Mouse (Mus musculus) stomach, postnatal 0 days (tissue): ENCODE measurements around the gene Ankrd61. TPM values are rescaled to one million over a fixed set of nuclear protein-coding genes. Genes with fewer than 3 reads are reported as not detected.

Experiments
- ATAC-seq: fragments of 200-750 bp; cut with Nextera tagmentation; 2 replicates; pipeline ENCODE4 v1.8.0; 2017; ENCODE audit not compliant: low FRiP score, low TSS enrichment
- DNase-seq: peaks from one replicate; pipeline ENCODE4 v3.0.0-alpha.2; 2016; ENCODE audit warnings: low spot score
- H3K27ac ChIP-seq: fragments of 300-500 bp; sonication (generic); replicated peaks from 2 replicates; pipeline ENCODE4 v1.5.1; 2014; ENCODE audit warnings: mild to moderate bottlenecking, control low read depth
- H3K27me3 ChIP-seq: fragments of 300-500 bp; sonication (generic); 2 replicates; pipeline ENCODE4 v1.6.1; 2014; ENCODE audit warnings: low read length; ENCODE audit not compliant: control insufficient read depth, insufficient read depth
- H3K36me3 ChIP-seq: fragments of 300-500 bp; sonication (generic); 2 replicates; pipeline ENCODE4 v1.6.1; 2014; ENCODE audit warnings: low read length, mixed read lengths; ENCODE audit not compliant: control insufficient read depth, insufficient read depth
- H3K4me1 ChIP-seq: fragments of 300-500 bp; sonication (generic); replicated peaks from 2 replicates; pipeline ENCODE4 v1.6.1; 2014; ENCODE audit warnings: antibody characterized with exemption; ENCODE audit not compliant: control insufficient read depth, insufficient read depth
- H3K4me2 ChIP-seq: fragments of 300-500 bp; sonication (generic); replicated peaks from 2 replicates; pipeline ENCODE4 v1.6.1; 2014; ENCODE audit warnings: low read depth, mild to moderate bottlenecking, control low read depth, moderate library complexity
- H3K4me3 ChIP-seq: fragments of 300-500 bp; sonication (generic); 2 replicates; pipeline ENCODE4 v1.5.1; 2014; ENCODE audit warnings: low read depth, low read length, control low read depth
- H3K9ac ChIP-seq: fragments of 300-500 bp; sonication (generic); 2 replicates; pipeline ENCODE4 v1.6.1; 2014; ENCODE audit warnings: mild to moderate bottlenecking, low read length, control low read depth, mixed read lengths
- H3K9me3 ChIP-seq: fragments of 300-500 bp; sonication (generic); 2 replicates; pipeline ENCODE4 v1.6.1; 2016; ENCODE audit warnings: low read length; ENCODE audit not compliant: control insufficient read depth
- CTCF ChIP-seq: IDR thresholded peaks from 2 replicates; pipeline ENCODE4 v1.5.1; 2016; ENCODE audit warnings: antibody characterized with exemption, low read depth, mild to moderate bottlenecking, moderate library complexity
- EP300 ChIP-seq: optimal IDR thresholded peaks from 2 replicates; pipeline ENCODE3; 2016; ENCODE audit warnings: antibody characterized with exemption
- WGBS: fragments of 180-500 bp; shearing (Covaris S2); extraction: QIAGEN DNeasy Blood & Tissue Kit; methylation state at CpG from one replicate; pipeline ENCODE4 v1.1.7; 2014; 5-methylcytosine and 5-hydroxymethylcytosine counted together
- polyA plus RNA-seq: library from polyadenylated mRNA; unstranded; fragments of >200 nt; fragmentation: Nextera tagmentation; extraction: Ambion mirVana; gene quantifications from 2 replicates; pipeline ENCODE4 v1.2.1, GENCODE M21; 2015

The Ankrd61 gene
- polyA plus RNA-seq, 1 experiment from 2014 or later, result 0.08 TPM

GRCm38 (mm10) chr5:143918120-143918519, 20.6 kb upstream of the Ankrd61 start:
- Histone ChIP-seq H3K4me3 (no peak overlapping the region), H3K9me3 (no peaks in the 10 kb centered on the region), H3K9ac (no peak overlapping the region), H3K4me1 (no peaks in the 10 kb centered on the region), H3K27me3 (no peaks in the 10 kb centered on the region), H3K27ac (no peak overlapping the region), H3K4me2 (no peak overlapping the region), H3K36me3 (peaks cover 15% of the 10 kb centered on the region)
- DNase-seq (peak; percentile 38), ATAC-seq (peak; percentile 90)
- 77% methylated on average over 3 of the region's 3 CpGs for WGBS
- TF ChIP-seq EP300, result no peak
- no peak for TF ChIP-seq CTCF

- Histone ChIP-seq H3K27me3 (no peaks in the 10 kb centered on the region), H3K4me3 (no peak overlapping the region), H3K4me1 (no peaks in the 10 kb centered on the region), H3K4me2 (no peak overlapping the region), H3K36me3 (peaks cover 15% of the 10 kb centered on the region), H3K9me3 (no peaks in the 10 kb centered on the region), H3K9ac (no peak overlapping the region), H3K27ac (no peak overlapping the region)
- peak; percentile 68 for DNase-seq
- peak; percentile 62 for ATAC-seq
- 35% methylated on average over 5 of the region's 5 CpGs for WGBS
- TF ChIP-seq EP300, result no peak
- peak; percentile 79 for TF ChIP-seq CTCF
Observed at GRCm38 (mm10) chr5:143917418-143917817, 19.9 kb upstream of the Ankrd61 start.

DNA sequence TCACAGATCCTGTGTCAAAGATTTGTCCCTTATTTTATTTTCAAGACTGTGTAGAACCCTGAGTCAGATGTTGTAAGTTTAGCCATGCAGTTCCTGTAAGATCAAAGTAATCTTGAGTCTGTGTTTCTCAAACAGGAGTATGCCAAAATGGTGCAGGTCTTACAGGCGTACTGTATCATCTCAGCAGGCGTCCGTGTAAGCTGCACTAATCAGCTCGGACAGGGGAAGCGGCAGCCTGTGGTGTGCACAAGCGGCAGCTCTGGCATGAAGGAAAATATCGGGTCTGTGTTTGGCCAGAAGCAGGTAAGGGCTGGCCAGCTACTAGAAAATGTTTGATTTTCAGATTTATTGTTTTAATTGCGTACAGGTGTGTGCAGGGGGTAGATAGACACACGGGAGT, 18.7 kb upstream of the Ankrd61 start:
- Histone ChIP-seq H3K36me3 (peaks cover 11% of the 10 kb centered on the region; the same call in 1 of the 2 replicates), H3K4me2 (no peak overlapping the region), H3K4me1 (no peaks in the 10 kb centered on the region), H3K4me3 (no peak overlapping the region), H3K9me3 (no peaks in the 10 kb centered on the region), H3K9ac (no peak overlapping the region), H3K27me3 (no peaks in the 10 kb centered on the region), H3K27ac (no peak overlapping the region)
- WGBS, result 90% methylated on average over 9 of the region's 9 CpGs
- DNase-seq (no peak), ATAC-seq (no peak)
- TF ChIP-seq EP300, result no peak
- no peak for TF ChIP-seq CTCF

GRCm38 (mm10) chr5:143909417-143910400, 12.2 kb upstream of the Ankrd61 start, which contains the start of the genes Aimp2 and Pms2:
TSS of gene Aimp2 (minus strand) at chr5:143909847.
TSS of gene Pms2 (plus strand) at chr5:143909964.
- peaks cover 4% of the 10 kb centered on the region; the same call in 1 of the 2 replicates for H3K36me3 ChIP-seq
- no peaks in the 10 kb centered on the region for H3K9me3 ChIP-seq
- H3K9ac ChIP-seq, result peak within 1 kb of the TSS; percentile 75
- under 1% methylated on average over 70 of the region's 70 CpGs for WGBS
- peak; percentile 97 for DNase-seq
- 0 out of 2 replicates have a peak, but pooled peaks cover 2% of the 10 kb centered on the region for H3K4me1 ChIP-seq
- peak within 1 kb of the TSS; percentile 81 for H3K4me2 ChIP-seq
- peak within 1 kb of the TSS; percentile 86 for H3K27ac ChIP-seq
- H3K27me3 ChIP-seq, result no peaks in the 10 kb centered on the region
- peak within 1 kb of the TSS; percentile 69 for H3K4me3 ChIP-seq
- ATAC-seq, result peak; percentile 99
- TF ChIP-seq CTCF, result no peak
- TF ChIP-seq EP300, result no peak

GRCm38 (mm10) chr5:143908926-143909325, 11.4 kb upstream of the Ankrd61 start:
- Histone ChIP-seq H3K27ac (peak overlapping the region; percentile 86), H3K4me3 (peak overlapping the region; percentile 69), H3K9ac (peak overlapping the region; percentile 75), H3K9me3 (no peaks in the 10 kb centered on the region), H3K4me1 (0 out of 2 replicates have a peak, but pooled peaks cover 2% of the 10 kb centered on the region), H3K36me3 (peaks cover 7% of the 10 kb centered on the region; the same call in 1 of the 2 replicates), H3K4me2 (peak overlapping the region; percentile 81), H3K27me3 (no peaks in the 10 kb centered on the region)
- TF ChIP-seq EP300 (no peak), CTCF (no peak)
- DNase-seq (no peak), ATAC-seq (no peak)
- WGBS, result under 1% methylated on average over 9 of the region's 9 CpGs

DNA sequence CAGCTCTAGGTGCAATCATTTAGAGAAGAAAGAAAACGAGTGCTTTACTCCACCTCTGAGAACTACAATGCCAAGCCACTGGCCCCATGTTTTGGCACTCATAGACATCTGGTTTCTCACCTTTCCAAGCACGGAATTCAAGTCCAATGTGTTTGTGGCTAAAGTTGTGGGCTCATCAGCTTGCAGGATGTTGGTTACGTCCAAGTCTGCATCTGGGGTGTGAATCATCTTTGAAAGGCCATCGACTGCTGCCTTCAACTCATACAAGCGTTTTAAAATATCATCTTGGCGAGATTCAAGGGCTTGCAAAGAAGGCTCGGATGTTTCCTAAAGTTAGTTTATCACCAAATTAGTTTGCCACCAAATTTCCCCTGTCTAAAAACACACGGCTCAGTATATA, 8.9 kb upstream of the Ankrd61 start:
- H3K36me3 ChIP-seq, result peaks cover 18% of the 10 kb centered on the region; the same call in 1 of the 2 replicates
- H3K9ac ChIP-seq, result no peak overlapping the region
- TF ChIP-seq EP300 (no peak), CTCF (no peak)
- DNase-seq (no peak), ATAC-seq (no peak)
- no peak overlapping the region for H3K4me3 ChIP-seq
- no peaks in the 10 kb centered on the region for H3K9me3 ChIP-seq
- WGBS, result 82% methylated on average over 8 of the region's 8 CpGs
- H3K4me1 ChIP-seq, result 0 out of 2 replicates have a peak, but pooled peaks cover 2% of the 10 kb centered on the region
- H3K27me3 ChIP-seq, result no peaks in the 10 kb centered on the region
- H3K27ac ChIP-seq, result no peak overlapping the region
- no peak overlapping the region for H3K4me2 ChIP-seq
